Mouse (Mus musculus) hindbrain, embryonic 13.5 days (tissue): ENCODE measurements around the gene Gm4201. TPM values are rescaled to one million over a fixed set of nuclear protein-coding genes. Genes with fewer than 3 reads are reported as not detected.
"Not testable (repeated sequence)": the region's sequence is repeated elsewhere in the genome, so short reads cannot be mapped to it uniquely, and the experiment has no call there.

Experiments used
- ATAC-seq: fragments of 200-750 bp; cut with Nextera tagmentation; 2 replicates; pipeline ENCODE4 v1.8.0; 2017; ENCODE audit warnings: moderate TSS enrichment; ENCODE audit not compliant: low FRiP score
- H3K27ac ChIP-seq: fragments of 300-500 bp; sonication (generic); 2 replicates; pipeline ENCODE4 v1.5.1; 2015; ENCODE audit warnings: inconsistent platforms, mild to moderate bottlenecking, moderate library complexity
- H3K27me3 ChIP-seq: fragments of 300-500 bp; sonication (generic); 2 replicates; pipeline ENCODE4 v1.6.1; 2015; ENCODE audit warnings: mild to moderate bottlenecking, inconsistent platforms
- H3K36me3 ChIP-seq: fragments of 300-500 bp; sonication (generic); 2 replicates; pipeline ENCODE4 v1.6.1; 2015; ENCODE audit warnings: mild to moderate bottlenecking, inconsistent platforms
- H3K4me1 ChIP-seq: fragments of 300-500 bp; sonication (generic); replicated peaks from 2 replicates; pipeline ENCODE4 v1.6.1; 2015; ENCODE audit warnings: inconsistent platforms
- H3K4me2 ChIP-seq: fragments of 300-500 bp; sonication (generic); 2 replicates; pipeline ENCODE4 v1.6.1; 2015; ENCODE audit warnings: inconsistent platforms, mild to moderate bottlenecking, moderate library complexity
- H3K4me3 ChIP-seq: fragments of 300-500 bp; sonication (generic); 2 replicates; pipeline ENCODE4 v1.5.1; 2015; ENCODE audit warnings: mild to moderate bottlenecking, inconsistent platforms
- H3K9ac ChIP-seq: fragments of 300-500 bp; sonication (generic); 2 replicates; pipeline ENCODE4 v1.6.1; 2015; ENCODE audit warnings: mild to moderate bottlenecking, inconsistent platforms
- H3K9me3 ChIP-seq: fragments of 300-500 bp; sonication (generic); 2 replicates; pipeline ENCODE4 v1.6.1; 2016; ENCODE audit warnings: inconsistent platforms
- WGBS: fragments of 180-500 bp; shearing (Covaris S2); methylation state at CpG from one replicate; pipeline ENCODE4 v1.1.7; 2015; 5-methylcytosine and 5-hydroxymethylcytosine counted together
- polyA plus RNA-seq: library from polyadenylated mRNA; unstranded; fragments of >200 nt; fragmentation: Nextera tagmentation; extraction: Ambion mirVana; gene quantifications from 2 replicates; pipeline ENCODE4 v1.2.1, GENCODE M21; 2015

Gene Gm4201
- polyA plus RNA-seq, result not detected in 2 replicates

GRCm38 (mm10) chr7:22565243-22565642, at the start of gene Gm4201:
Gene Gm4201, minus strand, starts transcription at chr7:22565343.
- H3K4me1 ChIP-seq, ATAC-seq, H3K27ac ChIP-seq, H3K9ac ChIP-seq, H3K4me3 ChIP-seq, H3K4me2 ChIP-seq, H3K36me3 ChIP-seq, H3K27me3 ChIP-seq, H3K9me3 ChIP-seq: not testable (repeated sequence)
- WGBS, result no CpG with 5 or more reads among the region's 3 CpGs

- H3K9ac ChIP-seq, H3K9me3 ChIP-seq, H3K27me3 ChIP-seq, H3K4me1 ChIP-seq, H3K4me2 ChIP-seq, ATAC-seq, H3K36me3 ChIP-seq, H3K4me3 ChIP-seq, H3K27ac ChIP-seq: not testable (repeated sequence)
- 73% methylated on average over 2 of the region's 4 CpGs for WGBS
Measured at GRCm38 (mm10) chr7:22588027-22588426, 22.9 kb upstream of the Gm4201 start, which contains the start of gene Gm4565. Gene Gm4565, minus strand, starts transcription at chr7:22588127.

GRCm38 (mm10) chr7:22534787-22535186, 30.4 kb downstream of the Gm4201 start, which contains the start of gene Gm8677:
Gene Gm8677, minus strand, starts transcription at chr7:22534887.
- not testable (repeated sequence) for H3K9ac ChIP-seq, H3K4me1 ChIP-seq, H3K36me3 ChIP-seq, H3K27ac ChIP-seq, ATAC-seq, H3K27me3 ChIP-seq, H3K4me2 ChIP-seq, H3K9me3 ChIP-seq, H3K4me3 ChIP-seq
- WGBS, result no CpG with 5 or more reads among the region's 1 CpGs

GRCm38 (mm10) chr7:22522667-22523066, 42.5 kb downstream of the Gm4201 start, which contains the start of gene Vmn1r152:
Gene Vmn1r152, plus strand, starts transcription at chr7:22522967.
- H3K4me2 ChIP-seq, H3K9ac ChIP-seq, H3K9me3 ChIP-seq, H3K4me3 ChIP-seq, H3K4me1 ChIP-seq, ATAC-seq, H3K36me3 ChIP-seq, H3K27me3 ChIP-seq, H3K27ac ChIP-seq: not testable (repeated sequence)
- no CpG with 5 or more reads among the region's 3 CpGs for WGBS

Other genes starting within 250 kb of the Gm4201 start
- not detected in 2 replicates for gene Gm4187, start 235.6 kb downstream of the Gm4201 start, polyA plus RNA-seq
- gene Gm8660, start 194.3 kb downstream of the Gm4201 start, polyA plus RNA-seq, result not detected in 2 replicates
- not detected in 2 replicates for gene Vmn1r148, start 151.8 kb downstream of the Gm4201 start, polyA plus RNA-seq
- not detected in 2 replicates for gene Vmn1r149, start 127.1 kb downstream of the Gm4201 start, polyA plus RNA-seq
- not detected in 2 replicates for gene Gm10665, start 101.3 kb downstream of the Gm4201 start, polyA plus RNA-seq
- not detected in 2 replicates for gene Vmn1r151, start 65.7 kb downstream of the Gm4201 start, polyA plus RNA-seq
- gene Vmn1r152, start 42.4 kb downstream of the Gm4201 start, polyA plus RNA-seq, result not detected in 2 replicates
- not detected in 2 replicates for gene Gm8677, start 30.5 kb downstream of the Gm4201 start, polyA plus RNA-seq
- not detected in 2 replicates for gene Gm4565, start 22.8 kb upstream of the Gm4201 start, polyA plus RNA-seq
- not detected in 2 replicates for gene Vmn1r155, start 92.7 kb upstream of the Gm4201 start, polyA plus RNA-seq
- gene Gm8693, start 127.0 kb upstream of the Gm4201 start, polyA plus RNA-seq, result not detected in 2 replicates
- not detected in 2 replicates for gene Gm4567, start 154.4 kb upstream of the Gm4201 start, polyA plus RNA-seq
- not detected in 2 replicates for gene Vmn1r157, start 196.4 kb upstream of the Gm4201 start, polyA plus RNA-seq
- not detected in 2 replicates for gene Vmn1r158, start 225.4 kb upstream of the Gm4201 start, polyA plus RNA-seq